Mouse (Mus musculus) hindbrain, embryonic 16.5 days (tissue): ENCODE measurements around the gene Tex37. TPM values are rescaled to one million over a fixed set of nuclear protein-coding genes. Genes with fewer than 3 reads are reported as not detected.

Source experiments
- ATAC-seq: fragments of 200-750 bp; cut with Nextera tagmentation; 2 replicates; pipeline ENCODE4 v1.8.0; 2017; ENCODE audit warnings: moderate TSS enrichment, moderate library complexity
- H3K27ac ChIP-seq: fragments of 300-500 bp; sonication (generic); 2 replicates; pipeline ENCODE4 v1.5.1; 2014; ENCODE audit warnings: low read depth, mild to moderate bottlenecking, control low read depth, low read length, moderate library complexity
- H3K27me3 ChIP-seq: fragments of 300-500 bp; sonication (generic); replicated peaks from 2 replicates; pipeline ENCODE4 v1.6.1; 2014; ENCODE audit warnings: low read length; ENCODE audit not compliant: control insufficient read depth, insufficient read depth
- H3K36me3 ChIP-seq: fragments of 300-500 bp; sonication (generic); 2 replicates; pipeline ENCODE4 v1.6.1; 2014; ENCODE audit warnings: mild to moderate bottlenecking, low read length, moderate library complexity, mixed read lengths; ENCODE audit not compliant: control insufficient read depth, insufficient read depth
- H3K4me1 ChIP-seq: fragments of 300-500 bp; sonication (generic); 2 replicates; pipeline ENCODE4 v1.6.1; 2014; ENCODE audit warnings: low read depth, low read length; ENCODE audit not compliant: control insufficient read depth, insufficient read depth
- H3K4me2 ChIP-seq: fragments of 300-500 bp; sonication (generic); 2 replicates; pipeline ENCODE4 v1.6.1; 2014; ENCODE audit warnings: mild to moderate bottlenecking, low read length, control low read depth, moderate library complexity
- H3K4me3 ChIP-seq: fragments of 300-500 bp; sonication (generic); 2 replicates; pipeline ENCODE4 v1.5.1; 2014; ENCODE audit warnings: mild to moderate bottlenecking, low read length, control low read depth, moderate library complexity
- H3K9ac ChIP-seq: fragments of 300-500 bp; sonication (generic); 2 replicates; pipeline ENCODE4 v1.6.1; 2014; ENCODE audit warnings: low read depth, mild to moderate bottlenecking, control low read depth, low read length, moderate library complexity
- H3K9me3 ChIP-seq: fragments of 300-500 bp; sonication (generic); 2 replicates; pipeline ENCODE4 v1.6.1; 2014; ENCODE audit warnings: mild to moderate bottlenecking, low read length, moderate library complexity; ENCODE audit not compliant: control insufficient read depth
- WGBS: fragments of 180-500 bp; shearing (Covaris S2); extraction: QIAGEN DNeasy Blood & Tissue Kit; methylation state at CpG from one replicate; pipeline ENCODE4 v1.1.7; 2014; 5-methylcytosine and 5-hydroxymethylcytosine counted together
- polyA plus RNA-seq: library from polyadenylated mRNA; unstranded; fragments of >200 nt; fragmentation: Nextera tagmentation; extraction: Ambion mirVana; gene quantifications from 2 replicates; pipeline ENCODE4 v1.2.1, GENCODE M21; 2015

The Tex37 gene
- polyA plus RNA-seq, 1 experiment from 2014 or later = not detected

DNA sequence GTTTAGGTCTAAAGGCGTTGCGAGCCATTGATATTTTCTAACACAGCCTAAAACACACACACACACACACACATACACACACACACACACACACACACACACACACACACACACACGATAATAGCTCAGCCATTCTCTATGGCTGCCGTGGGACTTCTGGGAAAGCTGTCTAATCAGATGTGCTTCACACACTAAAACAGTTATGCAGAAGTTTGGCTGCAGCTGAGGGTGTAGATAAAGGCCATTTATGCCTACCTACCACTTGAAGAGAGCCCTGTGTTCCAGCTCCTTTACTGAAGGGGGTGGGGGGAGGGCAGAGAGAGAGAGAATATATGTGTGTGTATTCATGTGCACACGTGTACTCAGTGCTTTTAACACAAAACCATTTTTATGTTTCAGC lies 15.0 kb downstream of the Tex37 start:
- Histone ChIP-seq H3K4me2 (no peak overlapping the region), H3K36me3 (peaks cover 13% of the 10 kb centered on the region), H3K9ac (no peak overlapping the region), H3K4me1 (no peaks in the 10 kb centered on the region; the same call in 1 of the 2 replicates), H3K27me3 (no peaks in the 10 kb centered on the region), H3K9me3 (no peaks in the 10 kb centered on the region), H3K27ac (no peak overlapping the region), H3K4me3 (no peak overlapping the region)
- WGBS = 79% methylated on average over 5 of the region's 5 CpGs
- peak; percentile 43; the same call in 1 of the 2 replicates for ATAC-seq

DNA sequence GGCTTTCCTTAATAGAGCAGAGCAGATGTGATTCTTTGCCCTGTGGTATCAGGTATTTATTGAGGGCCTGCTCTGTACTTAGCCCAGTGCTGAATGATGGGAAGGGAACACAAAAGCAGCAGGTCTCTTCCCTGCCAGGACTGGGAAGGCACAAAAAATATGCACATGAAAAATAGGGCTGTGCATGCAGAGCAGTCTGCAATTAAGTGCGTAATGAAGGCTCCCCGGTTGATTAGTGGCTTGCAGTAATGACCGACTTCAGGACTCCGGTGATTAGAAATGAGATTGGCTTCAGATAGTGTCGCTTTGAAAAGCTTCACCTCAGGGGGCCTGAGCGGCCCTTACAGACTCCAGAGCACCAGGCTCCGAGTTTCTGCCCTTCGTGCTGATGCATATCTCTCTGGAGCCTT lies 19.1 kb downstream of the Tex37 start:
- Histone ChIP-seq H3K4me1 (no peaks in the 10 kb centered on the region; the same call in 1 of the 2 replicates), H3K27me3 (no peaks in the 10 kb centered on the region), H3K4me3 (no peak overlapping the region), H3K36me3 (peaks cover 18% of the 10 kb centered on the region), H3K9ac (no peak overlapping the region), H3K4me2 (no peak overlapping the region), H3K9me3 (no peaks in the 10 kb centered on the region), H3K27ac (no peak overlapping the region)
- ATAC-seq = peak; percentile 53; the same call in 1 of the 2 replicates
- 25% methylated on average over 8 of the region's 8 CpGs for WGBS

DNA sequence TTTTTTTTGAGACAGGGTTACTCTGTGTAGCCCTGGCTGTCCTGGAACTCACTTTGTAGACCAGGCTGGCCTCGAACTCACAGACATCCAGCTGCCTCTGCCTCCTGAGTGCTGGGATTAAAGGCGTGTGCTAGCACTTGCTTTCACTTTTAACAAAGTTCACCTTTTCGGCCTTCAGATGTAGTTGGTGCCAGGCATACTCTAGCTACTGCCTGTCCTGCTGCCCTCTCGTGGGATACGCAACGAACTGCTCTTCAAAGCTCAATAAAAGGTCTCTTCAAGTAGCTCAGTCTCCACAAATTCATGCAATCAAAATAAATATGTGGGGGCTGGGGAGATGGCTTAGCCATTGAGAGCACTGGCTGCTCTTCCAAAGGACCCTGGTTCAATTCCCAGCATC lies 20.6 kb downstream of the Tex37 start:
- Histone ChIP-seq H3K4me1 (no peaks in the 10 kb centered on the region; the same call in 1 of the 2 replicates), H3K27ac (no peak overlapping the region), H3K9ac (no peak overlapping the region), H3K4me3 (no peak overlapping the region), H3K27me3 (no peaks in the 10 kb centered on the region), H3K36me3 (peaks cover 14% of the 10 kb centered on the region), H3K4me2 (no peak overlapping the region), H3K9me3 (no peaks in the 10 kb centered on the region)
- WGBS = 80% methylated on average over 6 of the region's 6 CpGs
- ATAC-seq = no peak

DNA sequence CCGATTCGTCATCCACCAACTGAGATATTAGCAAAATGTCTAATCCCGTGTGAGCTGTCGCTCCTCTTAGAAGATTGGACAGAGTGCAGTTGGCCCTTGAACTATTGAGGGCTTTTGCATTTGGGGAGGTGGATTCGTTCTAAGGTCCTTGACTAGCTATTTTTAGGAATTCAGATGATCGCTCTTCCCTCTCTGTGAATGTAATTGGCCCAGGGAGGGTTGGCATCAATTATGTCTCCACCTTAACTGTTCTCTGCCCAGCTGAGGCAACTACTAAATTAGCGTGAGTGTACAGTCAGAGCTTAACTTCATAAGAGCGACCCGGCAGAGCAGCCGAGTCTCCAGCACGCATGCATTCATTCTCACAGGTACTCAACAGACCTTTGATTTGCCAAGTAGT lies 30.7 kb downstream of the Tex37 start:
- 89% methylated on average over 11 of the region's 11 CpGs for WGBS
- no peak overlapping the region for H3K4me3 ChIP-seq
- no peak overlapping the region for H3K9ac ChIP-seq
- H3K4me2 ChIP-seq = no peak overlapping the region
- H3K27ac ChIP-seq = no peak overlapping the region
- H3K36me3 ChIP-seq = peaks cover 35% of the 10 kb centered on the region
- H3K27me3 ChIP-seq = no peaks in the 10 kb centered on the region
- no peaks in the 10 kb centered on the region for H3K4me1 ChIP-seq
- ATAC-seq = no peak
- H3K9me3 ChIP-seq = no peaks in the 10 kb centered on the region

- Histone ChIP-seq H3K36me3 (peaks cover 4% of the 10 kb centered on the region; the same call in 1 of the 2 replicates), H3K27ac (no peak overlapping the region), H3K4me1 (no peaks in the 10 kb centered on the region), H3K4me3 (no peak overlapping the region), H3K9ac (no peak overlapping the region), H3K4me2 (no peak overlapping the region), H3K27me3 (no peaks in the 10 kb centered on the region), H3K9me3 (no peaks in the 10 kb centered on the region)
- ATAC-seq = peak; percentile 69
- WGBS = 10% methylated on average over 5 of the region's 5 CpGs
Observed at GRCm38 (mm10) chr6:70880714-70881304, 37.9 kb downstream of the Tex37 start.

DNA sequence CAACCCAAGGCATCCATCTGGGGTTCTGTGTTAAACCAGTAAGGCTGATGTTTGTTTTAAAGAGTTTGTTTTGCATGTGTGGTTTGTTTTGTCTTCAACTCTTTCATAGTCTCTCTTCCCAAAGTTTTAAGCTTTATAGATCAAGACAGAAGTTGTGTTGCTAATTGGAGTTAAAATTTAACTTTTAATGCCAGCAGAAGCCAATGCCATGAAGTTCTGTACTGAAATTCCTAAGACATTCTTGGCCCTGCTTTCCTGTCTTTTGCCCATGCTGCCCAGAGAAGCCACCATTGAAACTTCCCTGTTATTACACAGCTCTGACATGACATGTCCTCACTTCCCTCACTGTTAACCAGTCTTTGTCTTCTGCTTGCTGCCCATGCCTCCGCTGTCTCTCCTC lies 43.7 kb downstream of the Tex37 start:
- no peaks in the 10 kb centered on the region for H3K9me3 ChIP-seq
- no peak overlapping the region for H3K9ac ChIP-seq
- H3K4me3 ChIP-seq = no peak overlapping the region
- no peaks in the 10 kb centered on the region; the same call in 1 of the 2 replicates for H3K36me3 ChIP-seq
- H3K27me3 ChIP-seq = no peaks in the 10 kb centered on the region
- peaks cover 8% of the 10 kb centered on the region for H3K4me1 ChIP-seq
- H3K27ac ChIP-seq = no peak overlapping the region
- 93% methylated on average over 1 of the region's 1 CpGs for WGBS
- no peak overlapping the region for H3K4me2 ChIP-seq
- ATAC-seq = no peak

GRCm38 (mm10) chr6:70874035-70874775 lies 44.5 kb downstream of the Tex37 start:
- ATAC-seq = no peak
- Histone ChIP-seq H3K9ac (no peak overlapping the region), H3K27ac (no peak overlapping the region), H3K9me3 (no peaks in the 10 kb centered on the region), H3K27me3 (no peaks in the 10 kb centered on the region), H3K4me2 (no peak overlapping the region), H3K36me3 (no peaks in the 10 kb centered on the region; the same call in 1 of the 2 replicates), H3K4me3 (no peak overlapping the region), H3K4me1 (peaks cover 8% of the 10 kb centered on the region)
- 75% methylated on average over 5 of the region's 5 CpGs for WGBS

DNA sequence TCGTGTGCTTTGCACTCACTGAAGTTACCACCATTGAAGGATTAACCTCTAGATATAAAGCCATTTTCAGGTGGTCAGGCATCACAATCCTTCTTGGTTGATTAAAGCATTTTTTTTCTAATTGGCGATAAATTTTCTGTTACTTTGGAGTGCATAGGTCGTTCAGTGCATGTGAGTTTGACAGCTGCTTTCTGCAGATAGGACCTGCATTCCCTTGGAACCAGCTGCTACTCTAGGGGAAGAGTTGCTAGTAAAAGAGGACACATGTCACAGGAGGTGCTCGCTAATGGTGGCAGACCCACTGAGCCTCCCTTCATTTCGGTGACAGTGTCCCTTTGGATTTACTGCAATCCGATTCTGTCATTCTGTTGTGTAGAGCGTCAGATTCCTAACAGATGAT lies 46.2 kb downstream of the Tex37 start:
- Histone ChIP-seq H3K4me2 (no peak overlapping the region), H3K9ac (no peak overlapping the region), H3K36me3 (no peaks in the 10 kb centered on the region), H3K9me3 (no peaks in the 10 kb centered on the region), H3K27me3 (no peaks in the 10 kb centered on the region), H3K27ac (no peak overlapping the region), H3K4me1 (peaks cover 8% of the 10 kb centered on the region), H3K4me3 (no peak overlapping the region)
- 69% methylated on average over 7 of the region's 7 CpGs for WGBS
- no peak for ATAC-seq

DNA sequence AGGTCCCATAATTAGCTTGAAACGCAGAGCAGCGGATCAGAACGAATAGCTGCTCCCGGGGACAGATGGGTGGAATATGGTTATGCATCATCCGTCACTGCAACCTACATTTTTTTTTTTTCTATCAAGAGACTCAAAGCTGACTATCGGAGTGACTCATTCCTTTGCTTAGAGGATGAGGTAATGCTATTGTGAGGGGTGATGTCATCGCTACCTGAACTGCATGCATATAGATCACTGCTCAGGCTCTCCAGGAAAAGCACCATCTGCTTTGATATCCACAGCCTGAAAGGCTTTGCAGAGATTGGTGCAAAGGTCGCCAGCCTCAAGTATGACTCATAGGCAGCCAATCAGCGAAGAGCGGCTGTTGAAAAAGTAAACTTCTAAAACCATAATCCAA lies 46.6 kb downstream of the Tex37 start:
- H3K9ac ChIP-seq = no peak overlapping the region
- H3K27ac ChIP-seq = no peak overlapping the region
- 58% methylated on average over 10 of the region's 10 CpGs for WGBS
- H3K4me3 ChIP-seq = no peak overlapping the region
- H3K4me2 ChIP-seq = peak overlapping the region; percentile 16; the same call in 1 of the 2 replicates
- H3K36me3 ChIP-seq = no peaks in the 10 kb centered on the region
- H3K4me1 ChIP-seq = peaks cover 8% of the 10 kb centered on the region
- peak; percentile 87 for ATAC-seq
- no peaks in the 10 kb centered on the region for H3K9me3 ChIP-seq
- H3K27me3 ChIP-seq = no peaks in the 10 kb centered on the region
